Mouse (Mus musculus): ENCODE results near the gene P2rx3. TPM values are rescaled to one million over a fixed set of nuclear protein-coding genes. Genes with fewer than 3 reads are reported as not detected.

The P2rx3 gene
- polyA plus RNA-seq, 1 experiment = 0.54 TPM

DNA sequence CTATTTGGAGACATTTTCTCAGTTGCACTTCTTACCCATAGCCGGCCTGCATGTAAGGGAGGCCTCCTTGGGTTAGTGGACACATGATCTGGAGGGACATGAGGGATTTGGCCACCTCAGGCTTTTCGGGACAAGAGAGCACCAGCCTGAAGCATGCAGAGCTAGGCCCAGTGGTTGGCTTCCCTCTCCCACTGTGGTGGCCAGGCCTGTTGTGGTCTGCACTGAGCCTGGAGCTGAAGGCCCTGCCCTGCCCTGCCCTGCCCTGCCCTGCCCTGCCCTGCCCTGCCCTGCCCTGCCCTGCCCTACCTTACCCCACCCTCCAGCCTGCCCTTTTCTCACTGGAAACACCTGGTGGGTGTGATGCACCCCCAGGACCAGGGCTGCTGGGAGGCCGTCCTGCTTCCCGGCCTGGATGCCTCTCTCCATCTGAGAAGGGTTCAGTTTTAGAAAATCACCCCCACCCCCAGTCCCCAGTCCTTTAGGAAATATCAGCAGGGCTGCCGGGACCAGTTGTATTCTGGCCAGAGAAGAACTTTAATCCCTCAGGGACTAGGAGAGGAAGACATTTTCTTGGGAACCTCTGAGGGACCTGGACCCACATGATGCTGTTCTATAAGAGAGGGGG, 16.0 kb upstream of the P2rx3 start:
- 93% methylated on average over 5 of the region's 5 CpGs for WGBS
- TF ChIP-seq CTCF (IDR thresholded peaks at IDR 0.05; ENCODE audit: borderline replicate concordance, control insufficient read depth, extremely low read depth, insufficient read depth, low read length, poor library complexity) (no peak), POLR2A (IDR thresholded peaks at IDR 0.05; ENCODE audit: control insufficient read depth, extremely low read depth, insufficient read depth, low read length, poor library complexity) (no peak)
- Histone ChIP-seq H3K4me3 (ENCODE audit: control insufficient read depth, insufficient read depth, low read length) (no peak overlapping the region), H3K27ac (ENCODE audit: control insufficient read depth, insufficient read depth, low read length) (no peak overlapping the region), H3K36me3 (ENCODE audit: control insufficient read depth, insufficient read depth, low read length) (no peaks in the 10 kb centered on the region), H3K4me1 (replicated peaks; ENCODE audit: control insufficient read depth, insufficient read depth, low read length) (peaks cover 5% of the 10 kb centered on the region), H3K27me3 (ENCODE audit: control insufficient read depth, insufficient read depth, low read length) (no peaks in the 10 kb centered on the region)
- no peak for DNase-seq

DNA sequence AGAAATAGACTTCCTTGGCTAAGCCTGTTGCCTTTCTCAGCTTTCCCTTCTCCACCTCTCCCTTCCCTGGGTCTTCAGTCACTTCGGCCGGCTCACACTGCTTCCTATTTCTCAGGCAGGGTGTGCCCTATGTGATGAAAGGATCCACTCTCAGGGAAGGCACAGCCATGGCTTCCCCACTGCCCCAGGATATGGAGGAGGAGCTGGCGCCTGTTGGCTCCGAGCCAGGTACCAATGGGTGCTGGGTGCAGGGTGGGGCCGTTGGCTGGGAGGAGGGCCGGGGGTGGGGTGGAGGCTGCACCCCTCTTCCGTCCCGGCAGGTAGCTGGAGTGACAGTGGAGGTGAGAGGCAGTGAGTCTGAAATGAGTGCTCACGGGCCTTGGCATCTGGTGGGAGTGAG, 13.5 kb upstream of the P2rx3 start:
- Histone ChIP-seq H3K27me3 (ENCODE audit: control insufficient read depth, insufficient read depth, low read length) (no peaks in the 10 kb centered on the region), H3K4me1 (replicated peaks; ENCODE audit: control insufficient read depth, insufficient read depth, low read length) (peaks cover 9% of the 10 kb centered on the region), H3K4me3 (ENCODE audit: control insufficient read depth, insufficient read depth, low read length) (no peak overlapping the region), H3K27ac (ENCODE audit: control insufficient read depth, insufficient read depth, low read length) (no peak overlapping the region), H3K36me3 (ENCODE audit: control insufficient read depth, insufficient read depth, low read length) (peaks cover 9% of the 10 kb centered on the region)
- no peak for DNase-seq
- TF ChIP-seq POLR2A (IDR thresholded peaks at IDR 0.05; ENCODE audit: control insufficient read depth, extremely low read depth, insufficient read depth, low read length, poor library complexity) = no peak
- no peak for TF ChIP-seq CTCF (IDR thresholded peaks at IDR 0.05; ENCODE audit: borderline replicate concordance, control insufficient read depth, extremely low read depth, insufficient read depth, low read length, poor library complexity)
- 78% methylated on average over 9 of the region's 9 CpGs for WGBS

DNA sequence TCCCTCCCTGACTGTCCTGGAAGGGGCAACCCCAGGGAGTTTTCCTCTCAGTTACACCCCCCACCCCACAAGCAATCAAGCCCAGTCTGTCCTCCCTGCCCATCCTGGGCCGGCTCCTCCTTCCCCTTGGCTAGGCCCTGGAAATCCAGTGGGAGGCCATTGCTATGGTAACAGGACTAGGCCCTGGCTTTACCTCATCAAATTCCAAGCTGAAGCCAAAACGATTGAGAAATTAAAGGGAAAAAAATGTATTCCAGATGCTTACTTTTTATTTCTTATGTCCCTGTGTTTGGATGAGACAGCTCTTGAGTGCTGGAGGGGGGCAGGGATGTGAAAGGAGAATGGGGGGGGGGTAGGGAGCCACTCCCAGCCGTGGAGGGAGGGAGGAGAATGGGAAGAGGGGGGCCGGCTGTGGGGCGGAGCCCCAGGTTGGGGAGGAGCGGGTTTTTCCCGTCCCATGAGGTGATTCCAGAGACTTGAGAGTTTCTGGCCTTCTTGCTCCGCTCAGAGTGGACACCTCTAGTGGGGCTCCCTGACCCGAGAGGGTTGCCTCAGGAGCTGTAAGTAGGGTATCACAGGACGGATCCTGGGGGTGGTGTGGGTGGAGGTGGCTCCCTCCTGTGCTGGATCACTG, 12.9 kb upstream of the P2rx3 start:
- H3K4me3 ChIP-seq (ENCODE audit: control insufficient read depth, insufficient read depth, low read length) = no peak overlapping the region
- 91% methylated on average over 10 of the region's 10 CpGs for WGBS

DNA sequence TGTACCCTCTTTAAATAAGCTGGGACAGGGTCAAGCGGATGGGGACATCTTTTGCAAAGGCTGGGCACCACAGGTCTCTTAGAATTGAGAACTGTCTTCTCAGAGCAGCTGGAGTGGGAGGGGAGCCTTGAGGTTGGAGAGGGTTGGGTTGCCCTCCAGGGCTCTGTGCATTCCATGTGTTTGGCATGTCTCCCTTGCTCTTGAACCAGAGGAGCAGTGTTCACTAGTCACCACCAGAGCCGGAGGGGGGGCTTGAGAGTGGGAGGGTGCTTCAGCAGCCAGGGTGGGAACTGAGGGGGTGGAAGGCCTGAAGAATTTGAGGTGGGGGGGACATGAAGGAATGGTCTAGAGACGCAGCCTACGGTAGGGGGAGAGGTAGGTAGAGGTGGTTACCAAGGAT, 12.0 kb upstream of the P2rx3 start:
- DNase-seq = no peak
- 95% methylated on average over 4 of the region's 4 CpGs for WGBS
- Histone ChIP-seq H3K27me3 (ENCODE audit: control insufficient read depth, insufficient read depth, low read length) (no peaks in the 10 kb centered on the region), H3K4me3 (ENCODE audit: control insufficient read depth, insufficient read depth, low read length) (no peak overlapping the region), H3K4me1 (replicated peaks; ENCODE audit: control insufficient read depth, insufficient read depth, low read length) (peaks cover 9% of the 10 kb centered on the region), H3K27ac (ENCODE audit: control insufficient read depth, insufficient read depth, low read length) (no peak overlapping the region), H3K36me3 (ENCODE audit: control insufficient read depth, insufficient read depth, low read length) (peaks cover 19% of the 10 kb centered on the region)
- TF ChIP-seq POLR2A (IDR thresholded peaks at IDR 0.05; ENCODE audit: control insufficient read depth, extremely low read depth, insufficient read depth, low read length, poor library complexity) (no peak), CTCF (IDR thresholded peaks at IDR 0.05; ENCODE audit: borderline replicate concordance, control insufficient read depth, extremely low read depth, insufficient read depth, low read length, poor library complexity) (no peak)

More for the DNA sequence above, 12.9 kb upstream of the P2rx3 start:
- no peak for DNase-seq
- Histone ChIP-seq H3K27ac (ENCODE audit: control insufficient read depth, insufficient read depth, low read length) (no peak overlapping the region), H3K36me3 (ENCODE audit: control insufficient read depth, insufficient read depth, low read length) (peaks cover 15% of the 10 kb centered on the region), H3K4me1 (replicated peaks; ENCODE audit: control insufficient read depth, insufficient read depth, low read length) (peaks cover 9% of the 10 kb centered on the region), H3K27me3 (ENCODE audit: control insufficient read depth, insufficient read depth, low read length) (no peaks in the 10 kb centered on the region)
- no peak for TF ChIP-seq POLR2A (IDR thresholded peaks at IDR 0.05; ENCODE audit: control insufficient read depth, extremely low read depth, insufficient read depth, low read length, poor library complexity)
- TF ChIP-seq CTCF (IDR thresholded peaks at IDR 0.05; ENCODE audit: borderline replicate concordance, control insufficient read depth, extremely low read depth, insufficient read depth, low read length, poor library complexity) = no peak

DNA sequence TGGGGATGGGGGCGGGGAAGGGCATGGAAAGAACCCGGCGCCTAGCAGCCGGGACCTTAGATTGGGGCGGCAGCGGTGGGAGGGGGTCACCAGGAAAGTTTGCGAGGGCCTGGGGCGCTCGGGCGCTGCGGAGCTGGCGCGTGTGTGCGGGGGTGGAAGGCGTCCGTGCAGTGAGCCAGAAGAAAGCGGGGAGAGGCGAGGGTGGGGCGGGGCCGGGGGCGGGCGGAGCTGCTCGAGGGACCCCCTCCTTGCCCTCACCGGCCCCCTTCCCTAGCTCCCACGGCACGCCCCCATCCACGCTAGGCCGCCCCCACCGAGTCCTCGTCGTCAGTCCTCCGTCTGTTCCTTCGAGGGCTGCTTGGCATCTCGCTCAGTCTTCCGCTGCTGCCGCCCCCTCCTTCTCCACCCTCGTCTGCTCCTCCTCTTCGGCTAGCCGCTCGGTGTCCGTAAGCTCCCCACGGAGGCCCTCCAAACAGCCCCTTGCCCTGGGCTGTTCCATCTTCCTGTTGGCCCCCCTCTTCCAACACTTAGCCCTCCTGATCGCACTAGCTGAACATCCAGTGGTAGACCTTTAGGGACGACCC, 11.0 kb upstream of the P2rx3 start:
- Histone ChIP-seq H3K27ac (ENCODE audit: control insufficient read depth, insufficient read depth, low read length) (no peak overlapping the region), H3K36me3 (ENCODE audit: control insufficient read depth, insufficient read depth, low read length) (peaks cover 25% of the 10 kb centered on the region), H3K4me1 (replicated peaks; ENCODE audit: control insufficient read depth, insufficient read depth, low read length) (peaks cover 9% of the 10 kb centered on the region), H3K4me3 (ENCODE audit: control insufficient read depth, insufficient read depth, low read length) (peak overlapping the region; percentile 48), H3K27me3 (ENCODE audit: control insufficient read depth, insufficient read depth, low read length) (no peaks in the 10 kb centered on the region)
- TF ChIP-seq CTCF (IDR thresholded peaks at IDR 0.05; ENCODE audit: borderline replicate concordance, control insufficient read depth, extremely low read depth, insufficient read depth, low read length, poor library complexity) (no peak), POLR2A (IDR thresholded peaks at IDR 0.05; ENCODE audit: control insufficient read depth, extremely low read depth, insufficient read depth, low read length, poor library complexity) (0 out of 2 replicates have a peak, but pooled peaks have one; percentile 24)
- WGBS = 4% methylated on average over 37 of the region's 44 CpGs
- DNase-seq = peak; percentile 65

DNA sequence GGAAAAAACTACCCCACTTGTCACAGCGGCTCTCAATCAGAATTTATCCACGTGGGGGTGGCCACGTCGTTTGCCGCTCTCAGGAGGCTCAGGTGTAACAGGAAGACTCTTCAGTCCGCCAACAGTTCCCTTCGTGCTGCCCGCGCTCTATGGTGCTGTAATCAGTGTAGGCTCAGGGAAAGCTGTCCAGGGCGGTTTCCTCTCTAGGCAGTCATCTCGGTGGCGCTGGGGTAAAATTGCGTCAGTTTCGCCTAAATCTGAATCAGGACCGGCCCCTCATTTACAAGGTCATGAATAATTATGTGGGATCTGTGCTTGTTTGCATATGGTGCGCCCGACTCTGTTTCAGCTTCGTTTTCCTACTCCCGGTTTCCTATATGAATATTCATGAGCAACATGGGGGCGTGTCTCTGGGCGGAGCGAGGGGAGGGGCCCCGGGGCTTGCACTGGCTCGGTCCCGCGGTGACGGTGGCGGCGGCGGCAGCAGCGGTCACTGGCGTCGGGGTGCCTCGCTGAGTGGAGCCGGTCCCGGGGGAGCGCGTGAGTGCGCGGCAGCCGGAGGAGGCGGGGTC, 10.4 kb upstream of the P2rx3 start, which contains the start of gene Tnks1bp1:
Gene Tnks1bp1, plus strand, starts transcription at position 427 of the 572 bp plus-strand sequence.
- H3K4me3 ChIP-seq (ENCODE audit: control insufficient read depth, insufficient read depth, low read length) = peak within 1 kb of the TSS; percentile 48
- peak; percentile 98 for DNase-seq
- H3K4me1 ChIP-seq (replicated peaks; ENCODE audit: control insufficient read depth, insufficient read depth, low read length) = peaks cover 9% of the 10 kb centered on the region
- H3K27me3 ChIP-seq (ENCODE audit: control insufficient read depth, insufficient read depth, low read length) = no peaks in the 10 kb centered on the region
- TF ChIP-seq CTCF (IDR thresholded peaks at IDR 0.05; ENCODE audit: borderline replicate concordance, control insufficient read depth, extremely low read depth, insufficient read depth, low read length, poor library complexity) (peak; percentile 36; the same call in 1 of the 2 replicates), POLR2A (IDR thresholded peaks at IDR 0.05; ENCODE audit: control insufficient read depth, extremely low read depth, insufficient read depth, low read length, poor library complexity) (no peak)
- H3K36me3 ChIP-seq (ENCODE audit: control insufficient read depth, insufficient read depth, low read length) = peaks cover 30% of the 10 kb centered on the region
- H3K27ac ChIP-seq (ENCODE audit: control insufficient read depth, insufficient read depth, low read length) = no peak within 1 kb of the TSS
- 1% methylated on average over 42 of the region's 42 CpGs for WGBS

All from thymus, adult 2 months (tissue).